Mouse (Mus musculus) neural tube, embryonic 15.5 days (tissue): ENCODE data around the gene Ak7. TPM values are rescaled to one million over a fixed set of nuclear protein-coding genes. Genes with fewer than 3 reads are reported as not detected.

Experiments
- ATAC-seq: fragments of 200-750 bp; cut with Nextera tagmentation; 2 replicates; pipeline ENCODE4 v1.8.0; 2017; ENCODE audit warnings: mild to moderate bottlenecking, moderate TSS enrichment, moderate library complexity; ENCODE audit not compliant: low FRiP score
- H3K27ac ChIP-seq: fragments of 300-500 bp; sonication (generic); replicated peaks from 2 replicates; pipeline ENCODE4 v1.5.1; 2015; ENCODE audit warnings: mild to moderate bottlenecking, inconsistent platforms
- H3K27me3 ChIP-seq: fragments of 300-500 bp; sonication (generic); replicated peaks from 2 replicates; pipeline ENCODE4 v1.6.1; 2015; ENCODE audit warnings: inconsistent platforms
- H3K36me3 ChIP-seq: fragments of 300-500 bp; sonication (generic); 2 replicates; pipeline ENCODE4 v1.6.1; 2015; ENCODE audit warnings: inconsistent platforms
- H3K4me1 ChIP-seq: fragments of 300-500 bp; sonication (generic); 2 replicates; pipeline ENCODE4 v1.6.1; 2015; ENCODE audit warnings: inconsistent platforms
- H3K4me2 ChIP-seq: fragments of 300-500 bp; sonication (generic); 2 replicates; pipeline ENCODE4 v1.6.1; 2015; ENCODE audit warnings: inconsistent platforms, mild to moderate bottlenecking, moderate library complexity
- H3K4me3 ChIP-seq: fragments of 300-500 bp; sonication (generic); replicated peaks from 2 replicates; pipeline ENCODE4 v1.5.1; 2015; ENCODE audit warnings: mild to moderate bottlenecking, inconsistent platforms
- H3K9ac ChIP-seq: fragments of 300-500 bp; sonication (generic); replicated peaks from 2 replicates; pipeline ENCODE4 v1.6.1; 2015; ENCODE audit warnings: mild to moderate bottlenecking, inconsistent platforms
- H3K9me3 ChIP-seq: fragments of 300-500 bp; sonication (generic); replicated peaks from 2 replicates; pipeline ENCODE4 v1.6.1; 2016; ENCODE audit warnings: inconsistent platforms
- WGBS: fragments of 180-500 bp; shearing (Covaris S2); methylation state at CpG from one replicate; pipeline ENCODE4 v1.1.7; 2015; ENCODE audit warnings: mixed read lengths; 5-methylcytosine and 5-hydroxymethylcytosine counted together
- polyA plus RNA-seq: library from polyadenylated mRNA; unstranded; fragments of >200 nt; fragmentation: Nextera tagmentation; extraction: Ambion mirVana; gene quantifications from 2 replicates; pipeline ENCODE4 v1.2.1, GENCODE M21; 2015

Gene Ak7
- polyA plus RNA-seq, result 1.6 and 1.7 TPM in 2 replicates

DNA sequence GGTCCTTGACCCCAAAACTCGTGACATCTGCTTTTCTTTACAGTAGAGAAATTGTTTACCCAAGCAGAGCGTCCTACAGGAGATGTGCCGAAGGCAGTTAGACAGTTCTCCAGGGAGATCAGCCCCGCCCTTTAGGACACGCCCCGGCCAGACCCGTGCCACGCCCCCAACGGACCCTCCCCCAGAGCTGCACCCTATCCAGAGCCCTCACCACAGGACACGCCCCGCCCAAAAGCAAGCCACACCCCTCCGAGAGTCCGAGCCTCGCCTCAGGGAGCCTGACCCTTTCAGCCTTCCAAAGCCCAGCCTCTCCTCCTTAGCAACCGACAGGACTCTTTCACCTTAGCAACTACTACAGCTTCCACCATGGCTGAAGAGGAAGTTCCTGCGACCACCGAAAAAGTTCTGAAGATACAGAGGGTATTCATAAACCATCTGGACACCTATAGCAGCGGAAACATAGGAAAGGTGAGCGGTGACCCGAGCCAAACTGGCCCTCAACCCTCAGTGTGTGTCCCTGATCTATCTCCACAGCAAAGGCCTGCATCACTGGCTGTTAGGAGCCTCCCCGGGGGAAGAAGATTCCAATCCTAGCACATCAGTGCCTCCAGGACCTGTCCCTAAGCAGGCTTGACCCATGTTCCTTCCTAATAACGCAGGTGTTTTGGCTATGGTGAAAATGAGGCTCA is at the start of gene Ak7:
Gene Ak7, plus strand, starts transcription at position 178 of the 689 bp plus-strand sequence.
- Histone ChIP-seq H3K4me2 (peak within 1 kb of the TSS; percentile 34), H3K27ac (no peak within 1 kb of the TSS), H3K9ac (no peak within 1 kb of the TSS), H3K27me3 (no peaks in the 10 kb centered on the region), H3K4me1 (0 out of 2 replicates have a peak, but pooled peaks cover 3% of the 10 kb centered on the region), H3K36me3 (peaks cover 15% of the 10 kb centered on the region), H3K4me3 (no peak within 1 kb of the TSS), H3K9me3 (no peaks in the 10 kb centered on the region)
- WGBS, result 10% methylated on average over 22 of the region's 22 CpGs
- ATAC-seq, result no peak

DNA sequence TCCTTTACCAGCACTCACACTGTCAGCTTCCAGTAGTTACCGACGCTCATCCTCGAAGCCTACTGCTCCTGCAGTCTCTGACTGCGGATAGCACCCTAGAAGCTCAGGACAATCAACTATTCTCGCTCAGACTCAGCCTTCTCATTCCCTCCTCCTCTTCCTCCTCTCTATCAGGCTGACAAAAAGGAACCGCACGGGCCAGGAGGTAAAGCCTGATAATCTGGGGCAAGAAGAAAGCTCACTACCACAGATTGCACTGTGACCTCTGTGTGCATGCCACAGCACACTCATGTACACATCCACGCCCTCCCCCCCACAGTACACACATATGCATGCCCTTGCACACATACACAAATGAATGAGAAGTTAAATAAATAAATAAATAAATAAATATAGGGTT is 29.5 kb upstream of the Ak7 start:
- 98% methylated on average over 8 of the region's 8 CpGs for WGBS
- Histone ChIP-seq H3K4me1 (no peaks in the 10 kb centered on the region), H3K9me3 (no peaks in the 10 kb centered on the region), H3K4me3 (no peak overlapping the region), H3K4me2 (no peak overlapping the region), H3K27me3 (no peaks in the 10 kb centered on the region), H3K36me3 (peaks cover 24% of the 10 kb centered on the region), H3K9ac (no peak overlapping the region), H3K27ac (no peak overlapping the region)
- no peak for ATAC-seq

DNA sequence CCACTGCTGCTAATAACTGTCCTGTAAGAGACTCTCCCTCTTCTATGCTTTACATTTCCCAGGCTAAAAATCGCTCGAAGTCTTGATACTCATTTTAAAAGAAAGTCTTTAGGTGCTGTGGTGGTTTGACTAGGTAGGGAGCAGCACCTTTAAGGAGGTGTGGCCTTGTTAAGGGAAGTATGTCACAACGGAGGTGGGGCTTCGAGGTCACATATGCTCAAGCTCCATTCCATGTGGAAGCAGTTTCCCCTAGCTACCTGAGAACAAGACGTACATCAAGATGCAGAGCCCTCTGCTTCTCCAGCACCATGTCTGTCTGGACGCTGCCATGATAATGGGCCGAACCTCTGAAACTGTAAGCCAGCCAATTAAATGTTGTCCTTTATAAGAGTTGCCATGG is 27.6 kb upstream of the Ak7 start:
- no peak for ATAC-seq
- WGBS, result 92% methylated on average over 7 of the region's 7 CpGs
- H3K9me3 ChIP-seq, result no peaks in the 10 kb centered on the region
- H3K27ac ChIP-seq, result no peak overlapping the region
- no peak overlapping the region for H3K9ac ChIP-seq
- peaks cover 14% of the 10 kb centered on the region for H3K36me3 ChIP-seq
- H3K27me3 ChIP-seq, result no peaks in the 10 kb centered on the region
- no peak overlapping the region for H3K4me3 ChIP-seq
- H3K4me1 ChIP-seq, result peaks cover 15% of the 10 kb centered on the region
- no peak overlapping the region for H3K4me2 ChIP-seq

- Histone ChIP-seq H3K4me3 (no peak overlapping the region), H3K27me3 (no peaks in the 10 kb centered on the region)
- 89% methylated on average over 3 of the region's 3 CpGs for WGBS
Measured at GRCm38 (mm10) chr12:105678762-105679161, 27.0 kb upstream of the Ak7 start.

GRCm38 (mm10) chr12:105683933-105684901 is 21.6 kb upstream of the Ak7 start, which contains the start of gene Gskip:
TSS of gene Gskip (plus strand) at chr12:105684829.
- Histone ChIP-seq H3K4me1 (peaks cover 42% of the 10 kb centered on the region), H3K4me2 (peak within 1 kb of the TSS; percentile 86), H3K36me3 (peaks cover 2% of the 10 kb centered on the region; the same call in 1 of the 2 replicates), H3K9me3 (no peaks in the 10 kb centered on the region), H3K9ac (peak within 1 kb of the TSS; percentile 73), H3K4me3 (peak within 1 kb of the TSS; percentile 77), H3K27ac (peak within 1 kb of the TSS; percentile 96), H3K27me3 (no peaks in the 10 kb centered on the region)
- WGBS, result under 1% methylated on average over 41 of the region's 41 CpGs
- ATAC-seq, result peak; percentile 25

More at GRCm38 (mm10) chr12:105678762-105679161, 27.0 kb upstream of the Ak7 start:
- Histone ChIP-seq H3K9me3 (no peaks in the 10 kb centered on the region), H3K4me1 (peaks cover 20% of the 10 kb centered on the region), H3K4me2 (no peak overlapping the region), H3K27ac (no peak overlapping the region), H3K9ac (no peak overlapping the region), H3K36me3 (peaks cover 9% of the 10 kb centered on the region)
- ATAC-seq, result no peak

GRCm38 (mm10) chr12:105685001-105685691 is 20.6 kb upstream of the Ak7 start, which contains the start of gene Atg2b:
TSS of gene Atg2b (minus strand) at chr12:105685211.
- peak; percentile 94 for ATAC-seq
- peak within 1 kb of the TSS; percentile 77 for H3K4me3 ChIP-seq
- peak within 1 kb of the TSS; percentile 73 for H3K9ac ChIP-seq
- H3K27me3 ChIP-seq, result no peaks in the 10 kb centered on the region
- no peaks in the 10 kb centered on the region for H3K9me3 ChIP-seq
- peak within 1 kb of the TSS; percentile 96 for H3K27ac ChIP-seq
- peaks cover 11% of the 10 kb centered on the region for H3K36me3 ChIP-seq
- H3K4me2 ChIP-seq, result peak within 1 kb of the TSS; percentile 86
- WGBS, result under 1% methylated on average over 69 of the region's 73 CpGs
- peaks cover 42% of the 10 kb centered on the region for H3K4me1 ChIP-seq

- H3K4me3 ChIP-seq, result peak overlapping the region; percentile 77
- WGBS, result 96% methylated on average over 3 of the region's 3 CpGs
- H3K4me1 ChIP-seq, result peaks cover 40% of the 10 kb centered on the region
- H3K36me3 ChIP-seq, result peaks cover 17% of the 10 kb centered on the region
- H3K27me3 ChIP-seq, result no peaks in the 10 kb centered on the region
- ATAC-seq, result no peak
- no peak overlapping the region for H3K27ac ChIP-seq
- no peaks in the 10 kb centered on the region for H3K9me3 ChIP-seq
- no peak overlapping the region for H3K9ac ChIP-seq
- H3K4me2 ChIP-seq, result peak overlapping the region; percentile 86
Measured at GRCm38 (mm10) chr12:105686791-105687190, 19.0 kb upstream of the Ak7 start.

- no peak overlapping the region for H3K9ac ChIP-seq
- H3K4me3 ChIP-seq, result no peak overlapping the region
- ATAC-seq, result no peak
- H3K4me2 ChIP-seq, result no peak overlapping the region
- H3K4me1 ChIP-seq, result peaks cover 35% of the 10 kb centered on the region
- no peaks in the 10 kb centered on the region for H3K9me3 ChIP-seq
- H3K36me3 ChIP-seq, result peaks cover 20% of the 10 kb centered on the region
- no peaks in the 10 kb centered on the region for H3K27me3 ChIP-seq
- no peak overlapping the region for H3K27ac ChIP-seq
- WGBS, result 89% methylated on average over 4 of the region's 4 CpGs
Measured at GRCm38 (mm10) chr12:105687416-105687815, 18.4 kb upstream of the Ak7 start.

GRCm38 (mm10) chr12:105688546-105688945 is 17.2 kb upstream of the Ak7 start:
- ATAC-seq, result no peak
- no peaks in the 10 kb centered on the region for H3K27me3 ChIP-seq
- H3K9ac ChIP-seq, result no peak overlapping the region
- WGBS, result 93% methylated on average over 3 of the region's 4 CpGs
- peaks cover 24% of the 10 kb centered on the region for H3K4me1 ChIP-seq
- H3K4me3 ChIP-seq, result no peak overlapping the region
- no peak overlapping the region for H3K27ac ChIP-seq
- no peak overlapping the region for H3K4me2 ChIP-seq
- H3K9me3 ChIP-seq, result no peaks in the 10 kb centered on the region
- H3K36me3 ChIP-seq, result peaks cover 26% of the 10 kb centered on the region

- no peaks in the 10 kb centered on the region for H3K27me3 ChIP-seq
- no peaks in the 10 kb centered on the region for H3K9me3 ChIP-seq
- no peak overlapping the region for H3K4me2 ChIP-seq
- H3K4me3 ChIP-seq, result no peak overlapping the region
- no peak overlapping the region for H3K27ac ChIP-seq
- peaks cover 19% of the 10 kb centered on the region for H3K4me1 ChIP-seq
- H3K9ac ChIP-seq, result no peak overlapping the region
- H3K36me3 ChIP-seq, result peaks cover 30% of the 10 kb centered on the region
- ATAC-seq, result no peak
- WGBS, result 96% methylated on average over 13 of the region's 13 CpGs
Measured at GRCm38 (mm10) chr12:105689435-105689834, 16.3 kb upstream of the Ak7 start.

DNA sequence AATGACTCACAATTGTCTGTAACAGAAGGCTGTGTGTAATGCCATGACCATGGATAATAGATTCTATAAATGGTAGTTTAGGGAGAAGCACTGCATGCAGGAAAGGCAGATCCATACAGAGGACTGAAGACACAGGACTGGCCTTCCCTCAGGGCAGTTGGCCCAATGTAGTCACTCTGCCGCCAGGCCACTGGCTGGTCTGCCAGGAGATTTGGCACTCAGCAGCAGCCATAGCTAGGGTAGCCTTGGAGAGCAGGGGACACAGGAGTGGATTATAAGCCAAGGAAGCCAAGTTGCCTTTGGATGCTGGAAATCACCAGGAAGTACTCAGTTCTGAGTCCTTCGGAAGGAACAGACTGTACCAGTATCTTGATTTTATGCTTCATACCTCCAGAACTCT is 11.8 kb upstream of the Ak7 start:
- 98% methylated on average over 2 of the region's 2 CpGs for WGBS
- H3K27me3 ChIP-seq, result no peaks in the 10 kb centered on the region
- no peak overlapping the region for H3K4me2 ChIP-seq
- H3K4me3 ChIP-seq, result no peak overlapping the region
- H3K9me3 ChIP-seq, result no peaks in the 10 kb centered on the region
- 0 out of 2 replicates have a peak, but pooled peaks cover 3% of the 10 kb centered on the region for H3K4me1 ChIP-seq
- peaks cover 31% of the 10 kb centered on the region for H3K36me3 ChIP-seq
- no peak overlapping the region for H3K27ac ChIP-seq
- ATAC-seq, result no peak
- no peak overlapping the region for H3K9ac ChIP-seq
